Mouse (Mus musculus) testis, postnatal 14 days (tissue): ENCODE results near the gene Fbxo28.
"Not testable (repeated sequence)": the region's sequence is repeated elsewhere in the genome, so short reads cannot be mapped to it uniquely, and the experiment has no call there.

Source experiments
- DNase-seq: peaks from one replicate; pipeline ENCODE4 v3.0.0; 2021; ENCODE audit warnings: low spot score

Fbxo28 gene

GRCm38 (mm10) chr1:182341993-182342392, 564 bp upstream of the Fbxo28 start:
- no peak for DNase-seq

GRCm38 (mm10) chr1:182340281-182340680, 1.1 kb downstream of the Fbxo28 start:
- no peak for DNase-seq

GRCm38 (mm10) chr1:182338961-182339565, 2.4 kb downstream of the Fbxo28 start:
- no peak for DNase-seq

- DNase-seq, result no peak
Observed at GRCm38 (mm10) chr1:182333766-182334437, 7.5 kb downstream of the Fbxo28 start.

GRCm38 (mm10) chr1:182332090-182333034, 9.1 kb downstream of the Fbxo28 start:
- no peak for DNase-seq

GRCm38 (mm10) chr1:182325919-182326318, 15.5 kb downstream of the Fbxo28 start:
- DNase-seq, result no peak

- no peak for DNase-seq
Observed at GRCm38 (mm10) chr1:182324552-182324951, 16.9 kb downstream of the Fbxo28 start.

GRCm38 (mm10) chr1:182323139-182323538, 18.3 kb downstream of the Fbxo28 start:
- DNase-seq, result no peak

- no peak for DNase-seq
Observed at GRCm38 (mm10) chr1:182314201-182314600, 27.2 kb downstream of the Fbxo28 start.

GRCm38 (mm10) chr1:182313181-182313580, 28.2 kb downstream of the Fbxo28 start:
- no peak for DNase-seq

- no peak for DNase-seq
Observed at GRCm38 (mm10) chr1:182311376-182311775, 30.1 kb downstream of the Fbxo28 start.

- DNase-seq, result no peak
Observed at GRCm38 (mm10) chr1:182310316-182310715, 31.1 kb downstream of the Fbxo28 start.

- DNase-seq, result no peak
Observed at GRCm38 (mm10) chr1:182309403-182309802, 32.0 kb downstream of the Fbxo28 start.

- DNase-seq, result no peak
Observed at GRCm38 (mm10) chr1:182302916-182303315, 38.5 kb downstream of the Fbxo28 start.

GRCm38 (mm10) chr1:182302176-182302870, 39.1 kb downstream of the Fbxo28 start:
- no peak for DNase-seq

GRCm38 (mm10) chr1:182297821-182298220, 43.6 kb downstream of the Fbxo28 start:
- DNase-seq, result no peak

GRCm38 (mm10) chr1:182297246-182297645, 44.2 kb downstream of the Fbxo28 start:
- DNase-seq, result no peak

- no peak for DNase-seq
Observed at GRCm38 (mm10) chr1:182296816-182297215, 44.6 kb downstream of the Fbxo28 start.

GRCm38 (mm10) chr1:182296141-182296540, 45.3 kb downstream of the Fbxo28 start:
- no peak for DNase-seq

GRCm38 (mm10) chr1:182292291-182292690, 49.1 kb downstream of the Fbxo28 start:
- no peak for DNase-seq

- not testable (repeated sequence) for DNase-seq
Observed at GRCm38 (mm10) chr1:182290741-182291140, 50.7 kb downstream of the Fbxo28 start.

GRCm38 (mm10) chr1:182289781-182290180, 51.6 kb downstream of the Fbxo28 start:
- DNase-seq, result no peak
